Mouse (Mus musculus): ENCODE results near the gene Glce. TPM values are rescaled to one million over a fixed set of nuclear protein-coding genes. Genes with fewer than 3 reads are reported as not detected.

The Glce gene
- polyA plus RNA-seq, 1 experiment: 17.8 TPM

DNA sequence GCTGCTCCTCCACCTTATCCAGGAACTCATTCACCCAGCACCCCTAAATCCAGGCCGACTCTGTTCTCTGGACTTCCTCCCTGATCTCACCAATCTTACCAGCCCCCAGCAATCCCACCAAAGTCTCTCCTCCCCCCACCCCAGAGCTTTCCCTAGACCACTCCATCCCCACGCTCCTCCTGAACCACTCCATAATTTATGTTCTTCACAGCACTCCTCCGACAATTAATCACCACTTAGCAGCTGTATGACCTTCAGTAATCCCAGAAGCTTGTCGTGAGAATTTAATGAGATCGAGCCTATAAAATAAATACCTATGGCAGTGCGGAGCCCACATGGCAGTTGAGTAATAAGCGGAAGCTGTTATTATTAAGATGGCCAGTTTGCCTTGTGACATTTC, 16.6 kb upstream of the Glce start:
- Histone ChIP-seq H3K27me3 (ENCODE audit: control insufficient read depth, insufficient read depth, low read length) (no peaks in the 10 kb centered on the region), H3K4me1 (ENCODE audit: control insufficient read depth, insufficient read depth, low read length) (0 out of 2 replicates have a peak, but pooled peaks cover 4% of the 10 kb centered on the region), H3K4me3 (replicated peaks; ENCODE audit: insufficient read depth, low read depth, low read length) (no peak overlapping the region), H3K27ac (ENCODE audit: insufficient read depth, low read length) (no peak overlapping the region)
- WGBS: 96% methylated on average over 7 of the region's 7 CpGs
- DNase-seq: no peak
- TF ChIP-seq POLR2A (IDR thresholded peaks at IDR 0.05; ENCODE audit: borderline replicate concordance, insufficient read depth, low read length) (no peak), CTCF (IDR thresholded peaks at IDR 0.05; ENCODE audit: borderline replicate concordance, insufficient read depth, low read depth, low read length) (no peak)

DNA sequence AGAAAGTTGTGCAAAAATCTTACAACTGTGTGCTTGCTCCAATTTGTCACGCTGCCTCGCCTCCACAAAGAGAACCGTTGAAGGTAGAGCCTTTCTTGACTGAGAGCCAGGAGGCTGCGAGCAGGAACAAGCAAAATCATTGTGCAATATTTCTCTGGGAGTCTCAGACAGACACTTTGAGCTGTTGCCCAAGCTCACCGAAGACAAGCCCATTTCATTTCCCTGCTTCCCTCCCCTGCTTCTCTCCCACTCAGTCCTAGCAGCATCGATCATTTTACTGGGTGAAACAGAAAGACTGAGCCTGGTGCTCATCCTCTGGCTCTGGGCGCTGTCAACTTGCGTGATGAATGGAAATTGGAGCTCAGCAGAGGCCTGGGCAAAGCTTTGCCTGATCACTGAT, 14.8 kb upstream of the Glce start:
- WGBS: 41% methylated on average over 8 of the region's 8 CpGs

DNA sequence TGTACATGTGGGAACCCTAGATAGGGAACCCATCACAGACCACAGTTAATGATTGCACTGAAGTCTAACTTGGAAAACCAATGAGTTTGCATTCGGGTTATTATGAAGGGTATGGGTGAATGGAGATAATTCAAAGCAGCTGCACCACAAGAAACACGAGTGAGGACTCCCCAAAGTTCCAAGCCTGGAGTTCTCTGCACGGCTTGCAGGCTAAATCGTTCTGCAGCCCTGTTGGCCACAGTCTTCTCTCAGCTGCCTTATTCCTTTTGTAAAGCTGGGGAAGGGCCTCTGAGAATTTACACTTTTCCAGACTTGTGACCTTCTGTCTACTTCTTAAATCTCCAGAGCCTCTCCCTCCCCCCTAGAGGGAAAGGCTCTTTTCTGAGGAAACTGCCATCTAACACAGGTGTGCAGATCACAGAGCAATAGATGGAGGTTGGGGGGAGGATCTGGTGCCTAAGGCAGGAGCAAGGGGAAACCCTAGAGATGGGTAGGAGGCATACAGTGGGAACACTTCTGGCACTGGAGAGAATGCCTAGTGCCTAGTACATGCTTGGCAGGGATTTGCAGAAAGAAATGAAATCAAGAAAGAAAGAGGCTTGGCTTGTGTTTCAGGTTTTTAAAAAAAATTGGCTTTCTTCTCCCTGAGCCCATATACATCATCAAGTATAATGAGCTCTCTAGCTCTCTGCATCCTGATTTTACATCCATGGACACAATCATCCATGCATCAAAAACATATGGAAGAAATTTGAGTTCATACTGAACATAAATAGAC, 9.7 kb upstream of the Glce start:
- Histone ChIP-seq H3K4me3 (replicated peaks; ENCODE audit: insufficient read depth, low read depth, low read length) (no peak overlapping the region), H3K27me3 (ENCODE audit: control insufficient read depth, insufficient read depth, low read length) (no peaks in the 10 kb centered on the region), H3K4me1 (ENCODE audit: control insufficient read depth, insufficient read depth, low read length) (0 out of 2 replicates have a peak, but pooled peaks cover under 1% of the 10 kb centered on the region), H3K27ac (ENCODE audit: insufficient read depth, low read length) (no peak overlapping the region)
- no peak for DNase-seq
- WGBS: 84% methylated on average over 4 of the region's 4 CpGs
- TF ChIP-seq POLR2A (IDR thresholded peaks at IDR 0.05; ENCODE audit: borderline replicate concordance, insufficient read depth, low read length) (no peak), CTCF (IDR thresholded peaks at IDR 0.05; ENCODE audit: borderline replicate concordance, insufficient read depth, low read depth, low read length) (no peak)

More for the DNA sequence above, 14.8 kb upstream of the Glce start:
- Histone ChIP-seq H3K27ac (ENCODE audit: insufficient read depth, low read length) (no peak overlapping the region), H3K27me3 (ENCODE audit: control insufficient read depth, insufficient read depth, low read length) (no peaks in the 10 kb centered on the region), H3K4me1 (ENCODE audit: control insufficient read depth, insufficient read depth, low read length) (0 out of 2 replicates have a peak, but pooled peaks cover 4% of the 10 kb centered on the region), H3K4me3 (replicated peaks; ENCODE audit: insufficient read depth, low read depth, low read length) (no peak overlapping the region)
- TF ChIP-seq CTCF (IDR thresholded peaks at IDR 0.05; ENCODE audit: borderline replicate concordance, insufficient read depth, low read depth, low read length): no peak
- TF ChIP-seq POLR2A (IDR thresholded peaks at IDR 0.05; ENCODE audit: borderline replicate concordance, insufficient read depth, low read length): no peak
- DNase-seq: no peak

DNA sequence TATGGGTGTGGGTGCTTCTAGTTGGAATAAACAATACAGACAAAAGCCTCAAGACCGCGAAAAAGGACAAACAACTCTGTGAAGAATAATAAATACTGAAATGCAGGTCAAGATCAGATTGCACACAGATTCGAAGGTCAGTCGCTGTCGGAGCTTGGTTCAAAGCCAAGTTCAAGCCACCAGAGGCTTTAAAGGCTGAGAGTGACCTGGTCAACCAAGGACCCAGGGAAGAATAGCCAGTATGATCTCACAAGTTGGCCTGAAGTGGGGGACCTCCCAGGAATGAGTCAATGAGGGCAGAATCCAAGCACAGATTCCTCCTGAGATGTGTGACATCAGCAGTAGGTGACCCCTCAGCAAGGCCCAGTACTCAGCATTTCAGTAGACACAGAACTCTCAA, 8.3 kb upstream of the Glce start:
- no peaks in the 10 kb centered on the region for H3K27me3 ChIP-seq (ENCODE audit: control insufficient read depth, insufficient read depth, low read length)
- H3K4me3 ChIP-seq (replicated peaks; ENCODE audit: insufficient read depth, low read depth, low read length): no peak overlapping the region
- 86% methylated on average over 5 of the region's 5 CpGs for WGBS
- TF ChIP-seq POLR2A (IDR thresholded peaks at IDR 0.05; ENCODE audit: borderline replicate concordance, insufficient read depth, low read length): no peak
- TF ChIP-seq CTCF (IDR thresholded peaks at IDR 0.05; ENCODE audit: borderline replicate concordance, insufficient read depth, low read depth, low read length): no peak
- peaks cover 4% of the 10 kb centered on the region for H3K4me1 ChIP-seq (ENCODE audit: control insufficient read depth, insufficient read depth, low read length)
- H3K27ac ChIP-seq (ENCODE audit: insufficient read depth, low read length): no peak overlapping the region
- no peak for DNase-seq

DNA sequence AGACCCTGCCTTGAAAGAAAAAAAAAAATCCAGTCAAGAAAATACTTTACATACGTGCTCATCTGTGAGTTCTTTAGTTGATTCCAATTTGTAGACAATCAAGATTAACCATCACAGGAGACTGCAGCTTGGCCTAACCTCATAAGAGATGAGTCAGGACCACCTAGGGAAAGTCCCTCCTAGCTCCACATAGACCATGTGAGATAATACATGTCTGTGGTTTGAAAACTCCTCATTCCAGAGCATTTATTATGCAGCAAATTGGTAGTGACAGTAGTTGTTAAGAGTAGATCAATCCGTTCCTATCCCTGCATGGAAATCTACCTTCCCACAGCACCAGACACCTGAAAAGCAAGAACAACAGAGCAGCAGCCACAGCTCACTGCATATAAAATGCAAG, 5.6 kb upstream of the Glce start:
- no peak overlapping the region for H3K4me3 ChIP-seq (replicated peaks; ENCODE audit: insufficient read depth, low read depth, low read length)

DNA sequence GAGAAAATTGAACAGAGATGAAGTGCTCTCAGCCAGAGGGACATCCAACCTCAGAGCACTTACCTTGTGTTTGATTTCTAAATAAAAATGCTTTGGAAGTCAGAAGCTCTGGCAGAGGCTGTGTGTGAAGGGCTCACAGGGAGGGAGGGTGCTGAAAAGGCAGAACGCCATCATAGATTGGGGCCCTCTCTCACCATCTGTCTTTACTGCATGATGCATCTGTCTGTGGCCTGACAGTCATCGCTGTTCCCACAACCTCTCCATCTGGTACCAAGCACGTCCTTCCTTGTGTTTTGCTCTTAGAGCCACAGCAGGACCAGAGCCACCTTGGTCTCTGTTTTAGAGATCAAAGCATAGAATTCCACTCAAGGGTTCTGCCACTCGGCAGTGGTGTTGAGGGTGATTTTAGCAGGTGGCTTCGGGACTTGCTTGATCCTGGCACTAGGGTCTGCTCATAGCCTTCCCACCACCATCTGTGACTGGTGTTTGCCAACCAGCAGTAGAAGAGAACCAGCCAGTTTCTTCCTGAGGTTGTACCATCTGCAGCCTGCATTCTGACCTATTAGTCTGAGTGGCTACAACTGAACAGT, 3.6 kb upstream of the Glce start:
- Histone ChIP-seq H3K27ac (ENCODE audit: insufficient read depth, low read length) (peak overlapping the region; percentile 19; the same call in 1 of the 2 replicates), H3K4me1 (ENCODE audit: control insufficient read depth, insufficient read depth, low read length) (peaks cover 6% of the 10 kb centered on the region), H3K27me3 (ENCODE audit: control insufficient read depth, insufficient read depth, low read length) (no peaks in the 10 kb centered on the region), H3K4me3 (replicated peaks; ENCODE audit: insufficient read depth, low read depth, low read length) (no peak overlapping the region)
- peak; percentile 41 to 53 for DNase-seq
- 10% methylated on average over 5 of the region's 5 CpGs for WGBS
- no peak for TF ChIP-seq POLR2A (IDR thresholded peaks at IDR 0.05; ENCODE audit: borderline replicate concordance, insufficient read depth, low read length)

More for the DNA sequence above, 5.6 kb upstream of the Glce start:
- TF ChIP-seq POLR2A (IDR thresholded peaks at IDR 0.05; ENCODE audit: borderline replicate concordance, insufficient read depth, low read length) (no peak), CTCF (IDR thresholded peaks at IDR 0.05; ENCODE audit: borderline replicate concordance, insufficient read depth, low read depth, low read length) (no peak)
- 96% methylated on average over 2 of the region's 2 CpGs for WGBS
- no peaks in the 10 kb centered on the region for H3K27me3 ChIP-seq (ENCODE audit: control insufficient read depth, insufficient read depth, low read length)
- DNase-seq: no peak
- H3K27ac ChIP-seq (ENCODE audit: insufficient read depth, low read length): no peak overlapping the region
- H3K4me1 ChIP-seq (ENCODE audit: control insufficient read depth, insufficient read depth, low read length): peaks cover 6% of the 10 kb centered on the region

DNA sequence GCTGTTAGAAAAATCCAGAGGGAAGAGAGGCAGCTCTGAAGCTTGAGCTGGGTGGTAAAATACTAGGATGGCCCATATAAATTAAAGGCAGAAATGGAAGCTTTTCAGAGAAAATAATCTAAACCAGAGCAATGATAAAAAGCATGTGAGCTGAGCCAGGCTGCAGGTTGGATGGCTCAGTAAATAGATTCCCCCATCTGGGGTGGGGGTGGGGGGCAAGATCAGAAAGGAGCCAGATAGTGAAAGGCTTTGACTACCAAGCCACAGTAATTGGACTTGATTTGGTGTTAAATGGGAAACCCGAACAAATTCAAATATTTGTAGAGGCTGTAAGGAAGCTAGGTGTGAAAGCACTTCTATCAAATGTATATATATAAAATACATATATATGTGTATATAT, 1.8 kb upstream of the Glce start:
- DNase-seq: no peak
- H3K4me1 ChIP-seq (ENCODE audit: control insufficient read depth, insufficient read depth, low read length): peaks cover 11% of the 10 kb centered on the region
- no peaks in the 10 kb centered on the region for H3K27me3 ChIP-seq (ENCODE audit: control insufficient read depth, insufficient read depth, low read length)
- H3K4me3 ChIP-seq (replicated peaks; ENCODE audit: insufficient read depth, low read depth, low read length): no peak overlapping the region
- H3K27ac ChIP-seq (ENCODE audit: insufficient read depth, low read length): no peak overlapping the region
- WGBS: 63% methylated on average over 1 of the region's 1 CpGs
- no peak for TF ChIP-seq CTCF (IDR thresholded peaks at IDR 0.05; ENCODE audit: borderline replicate concordance, insufficient read depth, low read depth, low read length)
- no peak for TF ChIP-seq POLR2A (IDR thresholded peaks at IDR 0.05; ENCODE audit: borderline replicate concordance, insufficient read depth, low read length)

DNA sequence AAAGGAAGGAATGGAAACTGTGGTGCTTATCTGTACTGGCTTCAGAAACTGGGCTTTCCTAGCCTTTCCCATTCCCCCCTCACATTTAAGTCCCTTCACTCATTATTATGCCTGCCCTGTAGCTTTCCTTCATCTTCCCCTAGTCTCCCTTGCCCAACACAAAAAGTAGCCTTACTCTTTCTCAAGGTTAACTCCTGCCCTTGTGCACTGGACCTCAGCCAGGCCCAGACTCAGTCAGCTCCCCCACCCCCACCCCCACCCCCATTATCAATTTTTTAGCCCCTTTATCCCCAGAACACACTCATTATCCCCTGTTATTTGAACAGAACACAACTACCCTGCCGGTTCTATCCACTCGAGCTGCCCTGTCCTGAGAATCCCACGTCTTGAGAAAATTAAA, 1.0 kb upstream of the Glce start:
- WGBS: 61% methylated on average over 3 of the region's 3 CpGs
- H3K27ac ChIP-seq (ENCODE audit: insufficient read depth, low read length): no peak overlapping the region
- H3K27me3 ChIP-seq (ENCODE audit: control insufficient read depth, insufficient read depth, low read length): no peaks in the 10 kb centered on the region
- H3K4me3 ChIP-seq (replicated peaks; ENCODE audit: insufficient read depth, low read depth, low read length): peak overlapping the region; percentile 90
- peaks cover 14% of the 10 kb centered on the region for H3K4me1 ChIP-seq (ENCODE audit: control insufficient read depth, insufficient read depth, low read length)
- no peak for DNase-seq
- TF ChIP-seq POLR2A (IDR thresholded peaks at IDR 0.05; ENCODE audit: borderline replicate concordance, insufficient read depth, low read length) (no peak), CTCF (IDR thresholded peaks at IDR 0.05; ENCODE audit: borderline replicate concordance, insufficient read depth, low read depth, low read length) (no peak)

Data from cerebellum, adult 2 months (tissue).